Mouse (Mus musculus) limb, embryonic 11.5 days (tissue): ENCODE measurements around the gene Ugt1a8. TPM values are rescaled to one million over a fixed set of nuclear protein-coding genes. Genes with fewer than 3 reads are reported as not detected.

ENCODE experiments used
- ATAC-seq: fragments of 200-750 bp; cut with Nextera tagmentation; 2 replicates; pipeline ENCODE4 v1.8.0; 2017; ENCODE audit warnings: low read depth; ENCODE audit not compliant: insufficient number of reproducible peaks, low FRiP score, low TSS enrichment
- DNase-seq: peaks from one replicate; pipeline ENCODE4 v3.0.0-alpha.2; 2015; ENCODE audit warnings: low spot score
- H3K27ac ChIP-seq: fragments of 300-500 bp; sonication (generic); replicated peaks from 2 replicates; pipeline ENCODE4 v1.5.1; 2014; ENCODE audit warnings: low read depth, mild to moderate bottlenecking, low read length
- H3K27me3 ChIP-seq: fragments of 300-500 bp; sonication (generic); 2 replicates; pipeline ENCODE4 v1.6.1; 2014; ENCODE audit warnings: mild to moderate bottlenecking, low read length, mixed read lengths; ENCODE audit not compliant: control insufficient read depth, insufficient read depth
- H3K36me3 ChIP-seq: fragments of 300-500 bp; sonication (generic); 2 replicates; pipeline ENCODE4 v1.6.1; 2014; ENCODE audit warnings: mild to moderate bottlenecking, low read length, moderate library complexity, mixed read lengths; ENCODE audit not compliant: control insufficient read depth, insufficient read depth
- H3K4me1 ChIP-seq: fragments of 300-500 bp; sonication (generic); 2 replicates; pipeline ENCODE4 v1.6.1; 2014; ENCODE audit warnings: low read length, mixed read lengths; ENCODE audit not compliant: control insufficient read depth, insufficient read depth
- H3K4me2 ChIP-seq: fragments of 300-500 bp; sonication (generic); 2 replicates; pipeline ENCODE4 v1.6.1; 2014; ENCODE audit warnings: low read depth, mild to moderate bottlenecking, moderate library complexity; ENCODE audit not compliant: severe bottlenecking
- H3K4me3 ChIP-seq: fragments of 300-500 bp; sonication (generic); 2 replicates; pipeline ENCODE4 v1.5.1; 2014; ENCODE audit warnings: low read depth, low read length
- H3K9ac ChIP-seq: fragments of 300-500 bp; sonication (generic); 2 replicates; pipeline ENCODE4 v1.6.1; 2014; ENCODE audit warnings: mild to moderate bottlenecking, low read length
- H3K9me3 ChIP-seq: fragments of 300-500 bp; sonication (generic); 2 replicates; pipeline ENCODE4 v1.6.1; 2016; ENCODE audit warnings: low read length; ENCODE audit not compliant: control insufficient read depth
- WGBS: fragments of 180-500 bp; shearing (Covaris S2); extraction: QIAGEN DNeasy Blood & Tissue Kit; methylation state at CpG from one replicate; pipeline ENCODE4 v1.1.7; 2014; 5-methylcytosine and 5-hydroxymethylcytosine counted together
- polyA plus RNA-seq: library from polyadenylated mRNA; unstranded; fragments of >200 nt; fragmentation: Nextera tagmentation; extraction: Ambion mirVana; gene quantifications from 2 replicates; pipeline ENCODE4 v1.2.1, GENCODE M21; 2014

The Ugt1a8 gene
- polyA plus RNA-seq, 1 experiment from 2014 or later = not detected

GRCm38 (mm10) chr1:88179657-88180056, 92.0 kb downstream of the Ugt1a8 start:
- DNase-seq = no peak
- Histone ChIP-seq H3K27me3 (no peaks in the 10 kb centered on the region), H3K36me3 (no peaks in the 10 kb centered on the region), H3K9ac (no peak overlapping the region), H3K4me1 (no peaks in the 10 kb centered on the region), H3K4me2 (no peak overlapping the region), H3K27ac (no peak overlapping the region), H3K9me3 (no peaks in the 10 kb centered on the region; the same call in 1 of the 2 replicates), H3K4me3 (no peak overlapping the region)
- 88% methylated on average over 1 of the region's 1 CpGs for WGBS
- no peak for ATAC-seq

- H3K9ac ChIP-seq = no peak overlapping the region
- WGBS = 87% methylated on average over 5 of the region's 5 CpGs
These were observed 98.8 kb downstream of the Ugt1a8 start for GRCm38 (mm10) chr1:88186325-88186935.

GRCm38 (mm10) chr1:88192136-88192535, 104.5 kb downstream of the Ugt1a8 start:
- Histone ChIP-seq H3K36me3 (no peaks in the 10 kb centered on the region), H3K27ac (no peak overlapping the region), H3K4me1 (no peaks in the 10 kb centered on the region), H3K9me3 (no peaks in the 10 kb centered on the region), H3K4me2 (no peak overlapping the region), H3K4me3 (no peak overlapping the region), H3K9ac (no peak overlapping the region), H3K27me3 (no peaks in the 10 kb centered on the region)
- ATAC-seq (no peak), DNase-seq (no peak)
- WGBS = 76% methylated on average over 3 of the region's 3 CpGs

More at GRCm38 (mm10) chr1:88186325-88186935, 98.8 kb downstream of the Ugt1a8 start:
- DNase-seq (no peak), ATAC-seq (no peak)
- Histone ChIP-seq H3K4me2 (no peak overlapping the region), H3K27ac (no peak overlapping the region), H3K9me3 (no peaks in the 10 kb centered on the region), H3K27me3 (no peaks in the 10 kb centered on the region), H3K4me3 (no peak overlapping the region), H3K4me1 (no peaks in the 10 kb centered on the region), H3K36me3 (no peaks in the 10 kb centered on the region)

GRCm38 (mm10) chr1:88195687-88196086, 108.1 kb downstream of the Ugt1a8 start:
- Histone ChIP-seq H3K4me1 (no peaks in the 10 kb centered on the region), H3K36me3 (no peaks in the 10 kb centered on the region), H3K9me3 (no peaks in the 10 kb centered on the region), H3K9ac (no peak overlapping the region), H3K27ac (no peak overlapping the region), H3K4me2 (no peak overlapping the region), H3K27me3 (no peaks in the 10 kb centered on the region), H3K4me3 (no peak overlapping the region)
- DNase-seq (no peak), ATAC-seq (no peak)
- 86% methylated on average over 1 of the region's 1 CpGs for WGBS

GRCm38 (mm10) chr1:88197443-88197842, 109.8 kb downstream of the Ugt1a8 start:
- Histone ChIP-seq H3K27ac (no peak overlapping the region), H3K4me1 (no peaks in the 10 kb centered on the region), H3K9me3 (no peaks in the 10 kb centered on the region), H3K4me3 (no peak overlapping the region), H3K36me3 (no peaks in the 10 kb centered on the region), H3K4me2 (no peak overlapping the region), H3K27me3 (no peaks in the 10 kb centered on the region), H3K9ac (no peak overlapping the region)
- DNase-seq (no peak), ATAC-seq (no peak)
- 76% methylated on average over 3 of the region's 3 CpGs for WGBS

GRCm38 (mm10) chr1:88199996-88200395, 112.4 kb downstream of the Ugt1a8 start:
- DNase-seq (no peak), ATAC-seq (no peak)
- H3K27ac ChIP-seq = no peak overlapping the region
- no peaks in the 10 kb centered on the region for H3K9me3 ChIP-seq
- H3K36me3 ChIP-seq = no peaks in the 10 kb centered on the region
- H3K9ac ChIP-seq = no peak overlapping the region
- no peak overlapping the region for H3K4me3 ChIP-seq
- WGBS = 86% methylated on average over 2 of the region's 2 CpGs
- H3K4me2 ChIP-seq = no peak overlapping the region
- no peaks in the 10 kb centered on the region for H3K27me3 ChIP-seq
- H3K4me1 ChIP-seq = no peaks in the 10 kb centered on the region

GRCm38 (mm10) chr1:88200456-88200855, 112.8 kb downstream of the Ugt1a8 start, which contains the start of gene Ugt1a2:
Gene Ugt1a2 (plus strand): TSS chr1:88200601.
- Histone ChIP-seq H3K9me3 (no peaks in the 10 kb centered on the region), H3K4me2 (no peak within 1 kb of the TSS), H3K27ac (no peak within 1 kb of the TSS), H3K36me3 (no peaks in the 10 kb centered on the region), H3K4me1 (no peaks in the 10 kb centered on the region), H3K9ac (no peak within 1 kb of the TSS), H3K4me3 (no peak within 1 kb of the TSS), H3K27me3 (no peaks in the 10 kb centered on the region)
- 83% methylated on average over 7 of the region's 7 CpGs for WGBS
- no peak for DNase-seq
- no peak for ATAC-seq

- WGBS = 6% methylated on average over 61 of the region's 62 CpGs
These were observed 117.8 kb downstream of the Ugt1a8 start, which contains the start of gene Dnajb3 for GRCm38 (mm10) chr1:88205294-88205922. Gene Dnajb3 (minus strand): TSS chr1:88205782.

More at GRCm38 (mm10) chr1:88205294-88205922, 117.8 kb downstream of the Ugt1a8 start, which contains the start of gene Dnajb3:
- DNase-seq (peak; percentile 86), ATAC-seq (peak; percentile 97)
- Histone ChIP-seq H3K4me2 (peak within 1 kb of the TSS; percentile 75), H3K36me3 (no peaks in the 10 kb centered on the region), H3K4me3 (peak within 1 kb of the TSS; percentile 40), H3K9me3 (no peaks in the 10 kb centered on the region), H3K27ac (no peak within 1 kb of the TSS), H3K9ac (peak within 1 kb of the TSS; percentile 72), H3K27me3 (no peaks in the 10 kb centered on the region), H3K4me1 (no peaks in the 10 kb centered on the region)
